Mouse (Mus musculus) stomach, embryonic 16.5 days (tissue): ENCODE measurements around the gene Tmem185b. TPM values are rescaled to one million over a fixed set of nuclear protein-coding genes. Genes with fewer than 3 reads are reported as not detected.
A peak's percentile ranks its signal among the peaks of the same experiment; 100 is the strongest.

Experiments
- ATAC-seq: fragments of 200-750 bp; cut with Nextera tagmentation; 2 replicates; pipeline ENCODE4 v1.8.0; 2017; ENCODE audit warnings: moderate number of reproducible peaks, moderate TSS enrichment; ENCODE audit not compliant: insufficient read depth, low FRiP score
- H3K27ac ChIP-seq: fragments of 300-500 bp; sonication (generic); 2 replicates; pipeline ENCODE4 v1.5.1; 2014; ENCODE audit warnings: low read length
- H3K27me3 ChIP-seq: fragments of 300-500 bp; sonication (generic); 2 replicates; pipeline ENCODE4 v1.6.1; 2014; ENCODE audit warnings: low read length, control low read depth, mixed read lengths; ENCODE audit not compliant: control insufficient read depth, insufficient read depth
- H3K36me3 ChIP-seq: fragments of 300-500 bp; sonication (generic); 2 replicates; pipeline ENCODE4 v1.6.1; 2014; ENCODE audit warnings: low read length; ENCODE audit not compliant: control insufficient read depth, insufficient read depth
- H3K4me1 ChIP-seq: fragments of 300-500 bp; sonication (generic); 2 replicates; pipeline ENCODE4 v1.6.1; 2014; ENCODE audit warnings: low read length, control low read depth, mixed read lengths; ENCODE audit not compliant: control insufficient read depth, insufficient read depth
- H3K4me2 ChIP-seq: fragments of 300-500 bp; sonication (generic); 2 replicates; pipeline ENCODE4 v1.6.1; 2014; ENCODE audit warnings: low read depth, low read length, mixed read lengths
- H3K4me3 ChIP-seq: fragments of 300-500 bp; sonication (generic); replicated peaks from 2 replicates; pipeline ENCODE4 v1.5.1; 2014; ENCODE audit warnings: mild to moderate bottlenecking, low read length
- H3K9ac ChIP-seq: fragments of 300-500 bp; sonication (generic); 2 replicates; pipeline ENCODE4 v1.6.1; 2014; ENCODE audit warnings: low read length
- H3K9me3 ChIP-seq: fragments of 300-500 bp; sonication (generic); replicated peaks from 2 replicates; pipeline ENCODE4 v1.6.1; 2016; ENCODE audit warnings: low read length, control low read depth; ENCODE audit not compliant: control insufficient read depth
- WGBS: fragments of 180-500 bp; shearing (Covaris S2); extraction: QIAGEN DNeasy Blood & Tissue Kit; methylation state at CpG from one replicate; pipeline ENCODE4 v1.1.7; 2014; 5-methylcytosine and 5-hydroxymethylcytosine counted together
- polyA plus RNA-seq: library from polyadenylated mRNA; unstranded; fragments of >200 nt; fragmentation: Nextera tagmentation; extraction: Ambion mirVana; gene quantifications from 2 replicates; pipeline ENCODE4 v1.2.1, GENCODE M21; 2015

Tmem185b gene
- 20.5 and 21.7 TPM in 2 replicates for polyA plus RNA-seq

GRCm38 (mm10) chr1:119525689-119526591 is at the start of gene Tmem185b:
Gene Tmem185b, plus strand, starts transcription at chr1:119526160.
- 1% methylated on average over 82 of the region's 82 CpGs for WGBS
- H3K27me3 ChIP-seq: no peaks in the 10 kb centered on the region
- peak within 1 kb of the TSS; percentile 88 for H3K27ac ChIP-seq
- peak within 1 kb of the TSS; percentile 97 for H3K4me2 ChIP-seq
- H3K36me3 ChIP-seq: peaks cover 26% of the 10 kb centered on the region
- H3K4me3 ChIP-seq: peak within 1 kb of the TSS; percentile 75
- H3K9me3 ChIP-seq: peaks cover 17% of the 10 kb centered on the region
- ATAC-seq: peak; percentile 97
- H3K9ac ChIP-seq: peak within 1 kb of the TSS; percentile 91
- H3K4me1 ChIP-seq: peaks cover 19% of the 10 kb centered on the region

- H3K4me1 ChIP-seq: no peaks in the 10 kb centered on the region
- no peaks in the 10 kb centered on the region for H3K9me3 ChIP-seq
- H3K27me3 ChIP-seq: no peaks in the 10 kb centered on the region
- H3K27ac ChIP-seq: no peak overlapping the region
- H3K4me3 ChIP-seq: no peak overlapping the region
- 79% methylated on average over 7 of the region's 7 CpGs for WGBS
- H3K36me3 ChIP-seq: peaks cover 18% of the 10 kb centered on the region
- no peak overlapping the region for H3K9ac ChIP-seq
- no peak for ATAC-seq
- H3K4me2 ChIP-seq: no peak overlapping the region
Observed at GRCm38 (mm10) chr1:119476905-119477353, 49.0 kb upstream of the Tmem185b start.

DNA sequence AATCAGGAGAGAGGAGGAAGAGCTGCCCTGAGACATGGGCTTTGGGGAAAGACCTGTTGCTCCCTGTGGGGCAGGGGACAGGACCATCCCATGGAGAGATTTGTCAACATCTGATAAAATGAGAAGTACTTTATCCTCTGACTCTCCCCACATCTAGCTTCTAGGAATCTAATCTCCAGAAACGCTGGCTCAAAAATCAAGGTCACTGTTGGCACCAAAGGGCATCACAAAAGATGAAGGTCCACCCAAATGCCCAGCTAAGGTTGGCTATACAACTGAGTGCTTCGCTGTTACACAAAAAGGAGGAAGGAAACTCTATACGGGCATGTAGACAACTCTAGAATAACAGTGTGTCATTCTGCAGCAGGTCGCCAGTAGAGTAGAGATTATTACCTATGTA is 46.3 kb upstream of the Tmem185b start:
- Histone ChIP-seq H3K4me3 (no peak overlapping the region), H3K36me3 (peaks cover 20% of the 10 kb centered on the region)

GRCm38 (mm10) chr1:119480678-119481077 is 45.3 kb upstream of the Tmem185b start:
- no peak overlapping the region for H3K4me3 ChIP-seq
- no peak for ATAC-seq
- no peaks in the 10 kb centered on the region for H3K27me3 ChIP-seq
- H3K4me1 ChIP-seq: no peaks in the 10 kb centered on the region
- no peak overlapping the region for H3K4me2 ChIP-seq
- H3K36me3 ChIP-seq: peaks cover 12% of the 10 kb centered on the region
- no peak overlapping the region for H3K27ac ChIP-seq
- H3K9me3 ChIP-seq: no peaks in the 10 kb centered on the region
- no peak overlapping the region for H3K9ac ChIP-seq
- WGBS: 90% methylated on average over 8 of the region's 8 CpGs

More for the DNA sequence above, 46.3 kb upstream of the Tmem185b start:
- H3K27me3 ChIP-seq: no peaks in the 10 kb centered on the region
- H3K9me3 ChIP-seq: no peaks in the 10 kb centered on the region
- 79% methylated on average over 4 of the region's 4 CpGs for WGBS
- no peak overlapping the region for H3K27ac ChIP-seq
- ATAC-seq: no peak
- no peaks in the 10 kb centered on the region for H3K4me1 ChIP-seq
- no peak overlapping the region for H3K9ac ChIP-seq
- H3K4me2 ChIP-seq: no peak overlapping the region

- H3K9me3 ChIP-seq: no peaks in the 10 kb centered on the region
- no peak overlapping the region for H3K9ac ChIP-seq
- 91% methylated on average over 7 of the region's 7 CpGs for WGBS
- no peaks in the 10 kb centered on the region for H3K27me3 ChIP-seq
- peaks cover 9% of the 10 kb centered on the region for H3K36me3 ChIP-seq
- H3K27ac ChIP-seq: no peak overlapping the region
- H3K4me2 ChIP-seq: no peak overlapping the region
- no peaks in the 10 kb centered on the region for H3K4me1 ChIP-seq
- no peak overlapping the region for H3K4me3 ChIP-seq
- no peak for ATAC-seq
Observed at GRCm38 (mm10) chr1:119481205-119481932, 44.6 kb upstream of the Tmem185b start.

DNA sequence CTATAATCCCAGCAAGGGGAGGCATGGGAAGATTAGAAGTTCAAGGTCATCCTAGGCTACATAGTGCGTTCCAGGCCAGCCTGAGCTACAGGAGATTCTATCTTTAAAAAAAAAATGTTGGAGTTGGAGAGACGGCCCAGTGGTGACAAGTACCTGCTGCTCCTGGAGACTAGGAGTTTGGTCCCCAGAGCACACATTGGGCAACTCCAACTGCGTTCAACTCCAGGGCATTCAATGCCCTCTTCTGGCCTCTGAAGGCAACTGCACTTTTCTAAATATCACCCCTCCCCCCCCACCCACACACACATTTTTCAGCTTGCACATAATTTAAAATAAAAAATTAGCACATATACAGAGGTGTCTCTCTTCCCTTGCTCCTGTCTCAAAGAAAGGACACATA is 43.1 kb upstream of the Tmem185b start:
- WGBS: 63% methylated on average over 3 of the region's 3 CpGs
- Histone ChIP-seq H3K4me2 (no peak overlapping the region), H3K27me3 (no peaks in the 10 kb centered on the region), H3K9ac (no peak overlapping the region), H3K4me1 (no peaks in the 10 kb centered on the region), H3K4me3 (no peak overlapping the region), H3K27ac (no peak overlapping the region), H3K36me3 (peaks cover 9% of the 10 kb centered on the region), H3K9me3 (no peaks in the 10 kb centered on the region)
- no peak for ATAC-seq

DNA sequence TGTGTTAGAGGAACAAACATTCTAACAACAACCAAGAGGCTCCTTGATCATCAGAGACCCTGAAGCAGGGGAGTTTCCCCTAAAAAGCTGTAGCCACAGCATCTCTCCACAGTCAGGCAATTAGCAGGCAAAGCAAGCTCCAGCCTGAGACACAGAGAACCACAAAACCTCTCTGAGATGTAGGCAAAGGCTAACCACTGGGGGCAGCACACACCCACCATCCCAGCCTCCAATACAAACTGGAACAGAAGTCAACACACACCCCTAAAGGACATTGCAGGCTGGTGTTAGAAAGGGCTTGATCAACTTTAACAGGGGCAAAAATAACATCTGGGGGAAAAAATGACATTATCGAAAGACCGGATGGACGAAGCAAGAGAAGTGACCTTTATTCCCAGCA is 41.5 kb upstream of the Tmem185b start:
- 66% methylated on average over 3 of the region's 3 CpGs for WGBS
- H3K4me2 ChIP-seq: no peak overlapping the region
- H3K4me3 ChIP-seq: no peak overlapping the region
- no peaks in the 10 kb centered on the region for H3K9me3 ChIP-seq
- no peak overlapping the region for H3K9ac ChIP-seq
- H3K36me3 ChIP-seq: peaks cover 9% of the 10 kb centered on the region
- no peaks in the 10 kb centered on the region for H3K4me1 ChIP-seq
- H3K27me3 ChIP-seq: no peaks in the 10 kb centered on the region
- ATAC-seq: no peak
- H3K27ac ChIP-seq: no peak overlapping the region

GRCm38 (mm10) chr1:119485825-119486224 is 40.1 kb upstream of the Tmem185b start:
- Histone ChIP-seq H3K4me3 (no peak overlapping the region), H3K36me3 (peaks cover 9% of the 10 kb centered on the region), H3K9ac (no peak overlapping the region), H3K4me1 (no peaks in the 10 kb centered on the region), H3K27me3 (no peaks in the 10 kb centered on the region), H3K27ac (no peak overlapping the region), H3K9me3 (no peaks in the 10 kb centered on the region), H3K4me2 (no peak overlapping the region)
- no peak for ATAC-seq
- 23% methylated on average over 2 of the region's 2 CpGs for WGBS
